Mouse (Mus musculus) olfactory bulb, adult 2 months (tissue): ENCODE data around the gene Tenm4.

Experiments
- CTCF ChIP-seq: fragments of 200-500 bp; IDR thresholded peaks from 2 replicates; pipeline ENCODE4 v1.5.1; 2012; ENCODE audit warnings: low read depth, mild to moderate bottlenecking, low read length, moderate library complexity; ENCODE audit not compliant: insufficient read depth
- POLR2A ChIP-seq: fragments of 200-500 bp; IDR thresholded peaks from 2 replicates; pipeline ENCODE4 v1.6.1; 2012; ENCODE audit warnings: mild to moderate bottlenecking, low read depth, low read length, moderate library complexity; ENCODE audit not compliant: insufficient read depth

DNA sequence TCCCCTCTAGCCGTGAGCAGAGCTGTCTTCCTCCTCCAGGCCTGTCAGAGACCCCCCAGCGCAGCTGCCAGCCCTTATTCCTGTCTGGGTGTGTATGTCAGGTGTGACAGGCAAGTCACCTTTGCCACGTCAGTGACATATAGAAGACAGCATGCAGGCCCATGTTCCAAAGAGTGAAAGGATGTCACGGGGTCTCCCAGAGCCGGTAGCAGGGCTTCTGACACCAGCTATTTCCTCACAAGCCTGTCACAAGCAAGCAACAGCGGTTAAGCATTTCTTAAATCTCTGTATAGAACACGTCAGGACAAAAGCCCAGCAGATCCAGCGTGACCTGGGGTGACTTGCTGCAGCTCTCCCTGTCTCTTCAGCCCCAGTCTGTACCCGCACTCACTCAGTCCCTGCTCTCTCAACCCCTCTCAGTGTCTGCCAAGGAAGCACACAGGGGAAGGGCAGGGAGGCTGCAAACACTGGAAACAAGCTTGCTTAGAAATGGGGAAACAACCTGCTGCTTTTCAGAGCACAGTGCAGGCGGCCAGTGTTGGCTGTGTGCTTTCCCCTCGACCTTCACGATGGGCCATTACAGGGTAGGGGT is 276.9 kb downstream of the Tenm4 start:
- TF ChIP-seq CTCF (no peak), POLR2A (no peak)
